Mouse (Mus musculus) cerebellum, adult 11-12 months (tissue): ENCODE measurements around the gene Ampd3.
A peak's percentile ranks its signal among the peaks of the same experiment; 100 is the strongest.

Source experiments
- DNase-seq: peaks from one replicate; pipeline ENCODE4 v3.0.0; 2022

The Ampd3 gene

GRCm38 (mm10) chr7:110770949-110771348 is 2.9 kb downstream of the Ampd3 start:
- no peak for DNase-seq

GRCm38 (mm10) chr7:110772343-110772742 is 4.3 kb downstream of the Ampd3 start:
- no peak for DNase-seq

GRCm38 (mm10) chr7:110773204-110774002 is 5.4 kb downstream of the Ampd3 start:
- peak; percentile 60 for DNase-seq

GRCm38 (mm10) chr7:110774077-110774476 is 6.1 kb downstream of the Ampd3 start:
- no peak for DNase-seq

GRCm38 (mm10) chr7:110774674-110775073 is 6.7 kb downstream of the Ampd3 start:
- DNase-seq, result no peak

- DNase-seq, result no peak
Measured at GRCm38 (mm10) chr7:110777146-110778001, 9.4 kb downstream of the Ampd3 start.

GRCm38 (mm10) chr7:110778933-110779332 is 10.9 kb downstream of the Ampd3 start:
- no peak for DNase-seq

- DNase-seq, result peak; percentile 38
Measured at GRCm38 (mm10) chr7:110779605-110780111, 11.7 kb downstream of the Ampd3 start.

- DNase-seq, result no peak
Measured at GRCm38 (mm10) chr7:110780520-110780919, 12.5 kb downstream of the Ampd3 start.

GRCm38 (mm10) chr7:110781231-110781711 is 13.3 kb downstream of the Ampd3 start:
- no peak for DNase-seq

- no peak for DNase-seq
Measured at GRCm38 (mm10) chr7:110782135-110782534, 14.1 kb downstream of the Ampd3 start.

GRCm38 (mm10) chr7:110782845-110783478 is 15.0 kb downstream of the Ampd3 start:
- DNase-seq, result no peak

- DNase-seq, result no peak
Measured at GRCm38 (mm10) chr7:110784965-110785364, 17.0 kb downstream of the Ampd3 start.

- DNase-seq, result no peak
Measured at GRCm38 (mm10) chr7:110785741-110786146, 17.7 kb downstream of the Ampd3 start.

- DNase-seq, result no peak
Measured at GRCm38 (mm10) chr7:110787310-110787709, 19.3 kb downstream of the Ampd3 start.

GRCm38 (mm10) chr7:110790878-110791277 is 22.9 kb downstream of the Ampd3 start:
- no peak for DNase-seq

- no peak for DNase-seq
Measured at GRCm38 (mm10) chr7:110792201-110792600, 24.2 kb downstream of the Ampd3 start.

GRCm38 (mm10) chr7:110792834-110793233 is 24.8 kb downstream of the Ampd3 start:
- DNase-seq, result no peak

- DNase-seq, result no peak
Measured at GRCm38 (mm10) chr7:110794722-110795121, 26.7 kb downstream of the Ampd3 start.

GRCm38 (mm10) chr7:110796367-110797051 is 28.5 kb downstream of the Ampd3 start:
- DNase-seq, result no peak

GRCm38 (mm10) chr7:110797722-110798409 is 29.9 kb downstream of the Ampd3 start:
- no peak for DNase-seq

- DNase-seq, result peak; percentile 64
Measured at GRCm38 (mm10) chr7:110801028-110801427, 33.0 kb downstream of the Ampd3 start.
